Mouse (Mus musculus): ENCODE measurements around the gene Npepps.

DNA sequence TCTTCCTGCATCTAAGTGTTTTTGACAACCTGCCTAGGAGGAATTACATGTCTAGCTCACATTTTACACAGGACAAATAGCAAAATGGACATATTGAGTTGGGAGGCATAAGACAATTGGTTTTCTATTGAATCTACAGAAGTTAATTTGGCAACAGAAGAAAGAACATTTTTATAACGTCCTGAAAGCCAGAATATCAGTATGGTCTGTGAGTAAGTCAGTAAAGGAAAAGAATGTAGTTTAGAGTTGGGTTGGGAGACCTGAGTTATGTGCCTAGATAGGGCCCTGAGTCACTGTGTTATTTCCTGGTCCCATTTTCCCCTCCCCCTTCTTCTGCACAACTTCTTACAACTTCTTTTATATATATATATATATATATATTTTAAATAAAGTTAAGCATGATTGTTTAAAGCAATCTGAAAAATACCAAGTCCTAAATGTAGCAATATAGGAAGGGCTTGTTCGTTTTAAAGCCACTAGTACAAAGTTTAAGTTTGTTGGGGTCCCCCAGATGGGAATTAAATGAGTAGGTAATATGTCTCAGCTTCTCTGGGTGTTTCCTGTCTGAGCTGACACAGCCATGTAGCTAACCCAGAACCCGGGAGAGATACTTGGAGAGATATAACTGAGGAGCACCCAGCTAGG is 28.5 kb upstream of the Npepps start:
- TF ChIP-seq POLR2A (IDR thresholded peaks at IDR 0.05; ENCODE audit: borderline replicate concordance, extremely low read depth, low read depth, low read length): no peak
- no peak for TF ChIP-seq CTCF (IDR thresholded peaks at IDR 0.05; ENCODE audit: insufficient read depth, low read length)
